Mouse (Mus musculus): ENCODE data around the gene Ugt1a8. TPM values are rescaled to one million over a fixed set of nuclear protein-coding genes. Genes with fewer than 3 reads are reported as not detected.

Gene Ugt1a8
- total RNA-seq, 2 experiments from 2014 or later, result 0.21 to 0.30 TPM

GRCm38 (mm10) chr1:88186325-88186935 is 98.8 kb downstream of the Ugt1a8 start:
- no peak for DNase-seq

GRCm38 (mm10) chr1:88192136-88192535 is 104.5 kb downstream of the Ugt1a8 start:
- DNase-seq, result no peak

GRCm38 (mm10) chr1:88195687-88196086 is 108.1 kb downstream of the Ugt1a8 start:
- DNase-seq, result no peak

DNA sequence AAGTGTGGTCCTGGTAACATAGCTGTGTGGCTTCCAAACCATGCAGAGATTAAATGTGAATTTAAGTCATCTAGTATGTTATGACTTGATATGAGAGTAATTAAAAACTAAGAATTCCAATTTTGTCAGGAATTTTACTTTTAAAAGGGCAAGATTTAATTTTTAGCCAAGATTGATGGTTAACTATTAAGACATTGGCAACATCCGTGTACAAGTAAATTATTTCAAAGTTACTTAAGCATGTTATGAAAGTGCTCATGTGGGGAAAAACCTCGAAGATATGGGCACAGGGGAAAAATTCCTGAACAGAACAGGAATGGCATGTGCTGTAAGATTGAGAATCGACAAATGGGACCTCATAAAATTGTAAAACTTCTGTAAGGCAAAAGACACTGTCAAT is 109.8 kb downstream of the Ugt1a8 start:
- no peak for DNase-seq

DNA sequence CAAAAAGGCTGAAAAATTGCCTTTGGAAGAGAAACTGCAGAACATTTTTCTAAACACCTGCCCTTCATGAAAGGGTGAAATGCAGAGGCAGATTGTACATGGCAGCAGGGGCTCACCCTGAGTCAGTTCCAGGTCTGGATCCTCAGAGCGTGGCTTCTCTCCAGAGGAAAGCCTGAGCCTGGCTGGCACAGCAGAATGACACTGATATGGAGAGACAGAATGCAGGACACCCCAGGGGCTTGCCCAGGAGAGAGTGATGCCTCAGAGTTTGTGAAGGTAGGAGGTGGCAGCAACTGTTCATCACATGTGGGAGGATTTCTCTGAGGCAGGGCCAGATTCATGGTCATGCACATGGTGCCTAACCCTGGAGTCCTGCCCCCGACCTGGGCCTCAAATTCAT is 112.4 kb downstream of the Ugt1a8 start:
- no peak for DNase-seq

DNA sequence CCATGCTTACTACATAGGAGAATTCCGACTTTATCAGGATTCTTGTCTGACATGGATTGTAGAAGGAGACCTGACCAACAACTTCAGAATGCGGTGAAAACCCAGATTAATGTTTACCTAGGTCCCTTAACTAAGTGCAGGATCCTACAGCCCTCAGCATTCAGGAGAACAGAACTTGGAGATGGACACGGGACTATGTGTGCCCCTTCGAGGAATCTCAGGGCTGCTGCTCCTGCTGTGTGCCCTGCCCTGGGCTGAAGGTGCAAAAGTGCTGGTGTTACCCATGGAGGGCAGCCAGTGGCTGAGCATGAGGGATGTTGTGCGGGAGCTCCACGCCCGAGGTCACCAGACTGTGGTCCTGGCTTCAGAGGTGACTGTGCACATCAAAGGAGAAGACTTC is 112.8 kb downstream of the Ugt1a8 start, which contains the start of gene Ugt1a2:
Gene Ugt1a2 (plus strand): TSS at position 146 of the 400 bp plus-strand sequence.
- DNase-seq, result no peak

DNA sequence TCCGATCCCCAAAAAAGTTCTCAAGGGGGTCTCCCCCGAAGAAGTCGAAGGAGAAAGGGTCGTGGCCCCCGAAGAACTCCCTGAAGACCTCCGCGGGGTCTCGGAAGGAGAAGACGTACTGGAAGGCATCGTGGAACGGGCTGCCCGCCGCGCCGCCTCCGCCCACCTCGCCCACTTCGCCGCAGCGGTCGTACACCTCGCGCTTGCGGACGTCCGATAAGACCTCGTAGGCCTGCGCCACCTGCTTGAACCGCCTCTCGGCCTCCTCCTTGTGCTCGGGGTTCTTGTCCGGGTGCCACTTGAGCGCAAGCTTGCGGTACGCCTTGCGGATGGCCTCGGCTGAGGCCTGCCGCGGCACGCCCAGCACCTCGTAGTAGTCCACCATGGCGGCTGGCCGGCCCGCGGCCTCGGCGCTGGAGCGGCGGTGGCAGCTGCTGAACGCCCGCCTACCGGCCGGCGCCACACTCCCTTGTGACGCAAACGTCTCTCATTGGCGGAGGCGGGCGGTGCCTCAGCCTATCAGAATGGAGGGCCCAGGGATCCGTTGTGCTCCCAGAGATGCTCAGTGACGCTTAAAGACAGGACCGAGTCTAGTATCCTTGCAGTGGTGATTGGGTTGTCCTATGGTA is 117.8 kb downstream of the Ugt1a8 start, which contains the start of gene Dnajb3:
Gene Dnajb3 (minus strand): TSS at position 489 of the 629 bp plus-strand sequence.
- DNase-seq, result peak; percentile 85

GRCm38 (mm10) chr1:88206843-88207479 is 119.3 kb downstream of the Ugt1a8 start:
- DNase-seq, result no peak

DNA sequence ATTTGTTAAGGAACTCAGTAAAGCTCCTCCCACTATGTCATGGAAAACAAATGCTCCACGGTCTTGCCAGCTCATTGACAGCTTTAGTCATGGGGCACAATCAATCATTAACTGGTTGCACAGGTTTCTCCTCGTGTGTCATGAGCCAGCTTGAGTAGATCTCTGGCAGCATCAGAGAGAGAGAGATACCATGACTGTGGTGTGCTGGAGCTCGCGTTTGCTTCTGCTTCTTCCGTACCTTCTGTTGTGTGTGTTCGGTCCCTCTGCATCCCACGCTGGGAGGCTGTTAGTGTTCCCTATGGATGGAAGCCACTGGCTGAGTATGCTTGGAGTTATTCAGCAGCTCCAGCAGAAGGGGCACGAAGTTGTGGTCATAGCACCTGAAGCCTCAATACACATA is 124.2 kb downstream of the Ugt1a8 start, which contains the start of gene Ugt1a1:
Gene Ugt1a1 (plus strand): TSS at position 148 of the 400 bp plus-strand sequence.
- no peak for DNase-seq

DNA sequence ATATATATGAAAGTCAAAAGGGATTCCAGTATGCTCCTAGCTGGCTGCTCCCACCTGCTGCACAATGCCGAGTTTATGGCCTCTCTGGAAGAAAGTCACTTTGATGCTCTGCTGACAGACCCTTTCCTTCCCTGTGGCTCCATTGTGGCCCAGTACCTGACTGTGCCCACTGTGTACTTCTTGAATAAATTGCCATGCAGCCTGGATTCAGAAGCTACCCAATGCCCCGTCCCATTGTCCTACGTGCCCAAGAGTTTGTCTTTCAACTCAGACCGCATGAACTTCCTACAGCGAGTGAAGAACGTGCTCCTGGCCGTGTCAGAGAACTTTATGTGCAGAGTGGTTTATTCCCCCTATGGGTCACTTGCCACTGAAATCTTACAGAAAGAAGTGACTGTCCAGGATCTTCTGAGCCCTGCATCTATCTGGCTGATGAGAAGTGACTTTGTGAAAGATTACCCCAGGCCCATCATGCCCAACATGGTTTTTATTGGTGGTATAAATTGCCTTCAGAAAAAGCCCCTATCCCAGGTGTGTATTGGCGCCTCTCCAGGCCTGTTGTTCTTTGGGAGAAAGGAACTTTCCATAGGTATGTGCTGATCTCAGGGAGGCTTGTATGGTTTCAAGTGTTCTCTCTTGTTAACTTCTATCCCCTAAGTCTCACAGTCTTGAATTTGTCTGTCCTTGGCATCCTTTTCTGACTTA is 124.9 kb downstream of the Ugt1a8 start:
- no peak for DNase-seq

GRCm38 (mm10) chr1:88213061-88213460 is 125.4 kb downstream of the Ugt1a8 start:
- no peak for DNase-seq

DNA sequence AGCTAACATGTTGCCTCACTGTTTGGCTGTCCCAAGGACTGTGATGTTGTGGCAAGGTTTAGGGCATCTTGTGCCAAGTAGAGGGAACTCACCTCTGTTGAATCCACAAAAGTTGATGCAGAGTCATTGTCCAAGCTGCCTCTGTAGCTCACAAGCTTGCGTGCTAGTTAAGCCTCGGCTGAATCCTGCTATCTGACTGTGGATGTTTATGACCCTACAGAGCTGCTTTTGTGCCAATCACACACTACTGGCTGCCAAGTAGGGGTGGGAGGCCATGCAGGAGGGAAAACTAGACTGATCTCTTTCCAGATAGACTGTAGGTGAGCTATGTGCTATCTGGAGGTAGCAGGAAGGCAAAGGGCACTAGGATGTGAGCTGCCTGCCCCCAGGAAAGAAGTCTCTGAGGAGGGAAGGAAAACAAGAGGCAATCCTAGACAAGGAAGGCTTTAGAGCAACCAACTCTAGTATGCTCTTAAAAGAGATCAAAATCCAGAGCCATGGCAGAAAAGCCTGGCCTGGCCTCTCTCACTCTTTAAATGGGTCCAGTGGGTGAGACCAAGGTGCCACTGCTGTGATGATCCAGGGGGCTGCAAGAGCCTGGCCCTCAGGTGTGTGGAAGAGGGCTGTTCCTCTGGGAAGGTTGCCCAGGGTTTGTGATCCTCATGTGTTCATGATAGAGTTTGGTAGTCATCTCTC is 126.3 kb downstream of the Ugt1a8 start:
- DNase-seq, result no peak

GRCm38 (mm10) chr1:88214462-88214952 is 126.9 kb downstream of the Ugt1a8 start:
- DNase-seq, result no peak

DNA sequence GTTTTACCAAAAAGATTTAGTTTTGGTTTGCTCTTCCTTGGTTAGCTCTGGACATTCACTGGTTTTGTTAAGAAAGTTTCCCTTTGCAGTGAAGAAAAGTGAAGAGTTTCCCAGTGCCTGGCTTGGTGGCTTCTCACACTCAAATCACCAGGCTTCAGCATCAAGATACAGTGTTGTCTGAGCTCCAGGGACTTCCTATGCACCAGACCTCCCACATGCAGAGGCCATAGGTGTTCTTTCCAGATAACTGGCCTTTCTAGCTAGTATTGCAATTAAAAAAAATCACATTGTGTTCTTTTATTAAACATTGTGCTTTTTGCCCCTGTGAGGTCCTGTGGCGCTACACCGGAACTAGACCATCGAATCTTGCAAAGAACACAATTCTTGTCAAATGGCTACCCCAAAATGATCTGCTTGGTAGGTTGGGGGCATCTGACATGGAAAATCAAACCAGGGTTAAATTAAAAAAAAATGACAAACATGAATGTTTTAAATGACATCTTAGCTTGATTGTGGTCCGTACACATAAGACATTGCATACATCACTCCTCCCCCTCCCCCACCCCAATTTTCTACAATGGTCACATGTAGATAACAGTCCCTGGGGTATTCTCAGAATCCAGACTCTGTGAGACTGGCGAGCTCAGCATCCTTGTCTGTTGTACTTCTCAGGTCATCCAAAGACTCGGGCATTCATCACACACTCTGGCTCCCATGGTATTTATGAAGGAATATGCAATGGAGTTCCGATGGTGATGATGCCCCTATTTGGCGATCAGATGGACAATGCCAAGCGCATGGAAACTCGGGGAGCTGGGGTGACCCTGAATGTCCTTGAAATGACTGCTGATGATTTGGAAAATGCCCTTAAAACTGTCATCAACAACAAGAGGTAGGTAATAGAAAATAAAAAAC is 128.1 kb downstream of the Ugt1a8 start:
- DNase-seq, result no peak

DNA sequence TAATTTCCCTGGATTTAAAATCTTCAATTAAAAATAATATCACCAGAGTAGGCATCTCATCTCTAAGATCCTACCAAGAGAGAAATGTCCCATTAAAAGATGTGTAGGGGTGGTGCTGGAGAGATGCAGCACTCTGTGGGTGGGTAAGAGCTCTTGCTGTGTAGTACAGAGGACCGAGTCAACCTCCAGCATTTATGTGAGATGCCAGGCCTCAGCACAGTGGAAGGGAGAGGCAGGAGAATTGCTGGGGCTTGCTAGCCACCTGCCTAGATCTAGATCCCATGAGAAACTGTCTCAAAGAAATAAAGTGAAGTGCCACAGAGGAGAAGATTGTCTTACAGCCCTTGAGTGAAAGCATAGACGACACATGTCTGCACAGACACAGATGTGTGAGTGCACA is 128.9 kb downstream of the Ugt1a8 start:
- no peak for DNase-seq

- DNase-seq, result no peak
Observed at GRCm38 (mm10) chr1:88217144-88217543, 129.5 kb downstream of the Ugt1a8 start.

DNA sequence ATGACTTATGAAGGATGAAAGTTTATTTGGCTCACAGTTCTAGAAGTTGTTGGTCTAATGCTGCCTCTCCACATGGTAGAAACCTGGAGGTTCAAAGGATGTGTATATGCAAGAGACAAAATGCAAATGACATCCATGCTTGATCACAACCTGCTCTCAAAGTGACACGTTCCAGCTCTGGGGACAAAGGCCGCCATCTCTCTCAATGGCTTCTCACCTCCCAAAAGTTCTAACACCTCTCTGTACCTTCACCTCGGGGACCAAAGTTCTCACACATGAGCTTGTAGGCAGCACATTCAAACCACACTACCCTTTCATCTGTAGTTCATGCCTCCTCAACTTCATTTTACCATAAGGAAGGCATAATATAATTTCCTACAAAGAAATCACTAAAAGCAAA is 130.0 kb downstream of the Ugt1a8 start:
- DNase-seq, result no peak

GRCm38 (mm10) chr1:88218051-88218450 is 130.4 kb downstream of the Ugt1a8 start:
- DNase-seq, result peak; percentile 11

- DNase-seq, result no peak
Observed at GRCm38 (mm10) chr1:88218591-88218990, 131.0 kb downstream of the Ugt1a8 start.

DNA sequence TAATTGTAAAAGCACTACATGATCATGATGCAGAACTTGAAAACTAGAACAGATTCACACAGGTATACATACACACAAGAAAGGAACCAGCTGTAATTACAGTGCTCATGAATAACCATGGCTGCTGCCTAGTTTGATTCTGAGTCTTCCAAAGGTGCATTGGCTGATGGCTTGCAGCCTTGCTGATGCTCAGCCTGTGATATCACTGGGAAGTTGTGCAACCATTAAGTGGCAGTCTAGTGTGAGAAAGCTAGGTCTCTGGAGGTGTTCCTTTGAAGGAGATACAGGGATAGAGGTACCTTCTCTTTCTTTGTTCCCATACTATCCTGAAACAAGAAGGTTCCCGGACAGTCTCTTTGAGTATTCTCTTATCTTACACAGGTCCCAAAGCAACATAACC is 131.4 kb downstream of the Ugt1a8 start:
- no peak for DNase-seq

GRCm38 (mm10) chr1:88220336-88220735 is 132.7 kb downstream of the Ugt1a8 start:
- no peak for DNase-seq

All from adrenal gland, postnatal 10 days (tissue).